Mouse (Mus musculus): ENCODE results near the gene Pgrmc1. TPM values are rescaled to one million over a fixed set of nuclear protein-coding genes. Genes with fewer than 3 reads are reported as not detected.
A peak's percentile ranks its signal among the peaks of the same experiment; 100 is the strongest.
"Not testable (repeated sequence)": the region's sequence is repeated elsewhere in the genome, so short reads cannot be mapped to it uniquely, and the experiment has no call there.

Gene Pgrmc1
- polyA plus RNA-seq (2012; rRNA removed) = 335 and 340 TPM in 2 replicates

DNA sequence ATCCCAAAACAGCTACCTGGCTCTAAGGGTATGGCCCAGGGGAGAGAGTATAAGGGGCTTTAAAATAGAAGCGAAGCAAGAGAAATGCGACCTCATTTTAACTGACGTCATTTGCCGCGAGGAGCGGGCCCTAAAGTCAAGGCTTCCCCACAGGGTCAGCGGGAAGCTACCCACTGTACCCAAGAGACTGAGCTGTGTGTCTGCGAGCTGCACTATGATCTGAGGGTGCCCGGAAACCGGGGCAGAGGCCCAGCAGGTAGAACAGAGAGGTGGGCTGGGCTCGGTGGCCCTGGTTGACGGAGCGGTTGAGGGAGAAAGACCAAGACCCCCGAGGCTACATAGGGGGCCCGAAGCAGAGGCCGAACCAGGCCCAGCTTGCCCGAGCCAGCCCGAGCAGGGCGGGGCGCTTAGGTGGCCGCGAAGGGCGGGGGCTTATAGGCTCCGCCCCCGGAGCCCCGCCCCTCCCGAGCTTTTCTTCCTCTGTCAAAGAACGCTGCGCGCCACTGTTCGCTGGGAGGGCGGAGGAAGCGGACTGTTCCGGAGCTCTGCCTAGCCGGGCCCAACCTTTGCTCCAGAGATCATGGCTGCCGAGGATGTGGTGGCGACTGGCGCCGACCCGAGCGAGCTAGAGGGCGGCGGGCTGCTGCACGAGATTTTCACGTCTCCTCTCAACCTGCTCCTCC is at the start of gene Pgrmc1:
Pgrmc1 (plus strand) TSS at position 500 of the 683 bp plus-strand sequence.
- TF ChIP-seq POLR2A (IDR thresholded peaks at IDR 0.05; ENCODE audit: borderline replicate concordance, extremely low read depth, insufficient read depth, insufficient read length, poor library complexity, severe bottlenecking) (peak; percentile 89; the same call in 1 of the 2 replicates), CTCF (IDR thresholded peaks at IDR 0.05; ENCODE audit: borderline replicate concordance, extremely low read depth, insufficient read depth, insufficient read length) (no peak)
- DNase-seq (ENCODE audit: low read depth) = peak; percentile 92

DNA sequence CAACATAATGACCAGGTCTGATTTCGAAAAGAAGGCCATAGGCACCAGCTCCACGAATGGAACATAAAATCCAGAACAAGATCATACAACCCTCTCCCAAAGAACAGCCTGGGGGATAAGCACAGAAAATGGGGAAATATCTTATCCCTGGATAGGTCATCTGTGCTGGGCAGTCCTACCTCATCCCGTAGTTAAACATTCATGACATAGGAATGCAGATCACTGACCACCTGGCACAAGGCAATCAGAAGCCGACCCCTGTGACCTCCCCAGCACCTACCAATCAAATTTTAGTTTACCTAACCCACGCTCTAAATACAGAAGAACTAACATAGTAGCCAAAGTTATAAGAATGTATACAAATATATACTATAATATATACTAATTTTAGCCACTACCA is 49.2 kb upstream of the Pgrmc1 start:
- no peak for TF ChIP-seq POLR2A (IDR thresholded peaks at IDR 0.05; ENCODE audit: borderline replicate concordance, extremely low read depth, insufficient read depth, insufficient read length, poor library complexity, severe bottlenecking)
- no peak for TF ChIP-seq CTCF (IDR thresholded peaks at IDR 0.05; ENCODE audit: borderline replicate concordance, extremely low read depth, insufficient read depth, insufficient read length)
- no peak for DNase-seq (ENCODE audit: low read depth)

DNA sequence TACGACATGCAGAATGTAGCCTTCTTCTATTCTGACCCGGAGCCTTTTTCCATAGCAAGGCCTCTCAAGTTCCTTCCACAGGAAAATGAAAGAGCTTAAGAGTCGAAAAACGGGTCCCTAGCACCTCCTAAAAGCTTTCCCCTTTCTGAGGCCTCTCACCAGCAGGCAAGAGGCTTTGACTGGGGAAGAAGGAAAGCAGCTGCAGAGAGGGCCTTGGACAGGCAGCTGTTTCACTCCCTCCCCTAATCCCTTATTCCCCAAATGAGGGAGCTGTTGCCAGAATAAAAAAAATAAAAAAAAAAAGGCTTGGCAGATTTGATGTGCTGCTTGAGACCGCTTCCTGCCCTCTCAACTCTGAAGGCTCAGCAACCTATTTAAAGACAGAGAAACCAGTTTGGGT is 47.1 kb upstream of the Pgrmc1 start:
- TF ChIP-seq POLR2A (IDR thresholded peaks at IDR 0.05; ENCODE audit: borderline replicate concordance, extremely low read depth, insufficient read depth, insufficient read length, poor library complexity, severe bottlenecking) = no peak
- no peak for TF ChIP-seq CTCF (IDR thresholded peaks at IDR 0.05; ENCODE audit: borderline replicate concordance, extremely low read depth, insufficient read depth, insufficient read length)
- DNase-seq (ENCODE audit: low read depth) = peak; percentile 83

GRCm38 (mm10) chrX:36551351-36551750 is 46.7 kb upstream of the Pgrmc1 start:
- TF ChIP-seq POLR2A (IDR thresholded peaks at IDR 0.05; ENCODE audit: borderline replicate concordance, extremely low read depth, insufficient read depth, insufficient read length, poor library complexity, severe bottlenecking) (no peak), CTCF (IDR thresholded peaks at IDR 0.05; ENCODE audit: borderline replicate concordance, extremely low read depth, insufficient read depth, insufficient read length) (no peak)
- peak; percentile 3 for DNase-seq (ENCODE audit: low read depth)

GRCm38 (mm10) chrX:36552055-36552587 is 45.9 kb upstream of the Pgrmc1 start:
- peak; percentile 84 for DNase-seq (ENCODE audit: low read depth)
- TF ChIP-seq POLR2A (IDR thresholded peaks at IDR 0.05; ENCODE audit: borderline replicate concordance, extremely low read depth, insufficient read depth, insufficient read length, poor library complexity, severe bottlenecking) (no peak), CTCF (IDR thresholded peaks at IDR 0.05; ENCODE audit: borderline replicate concordance, extremely low read depth, insufficient read depth, insufficient read length) (no peak)

- DNase-seq (ENCODE audit: low read depth) = no peak
- no peak for TF ChIP-seq CTCF (IDR thresholded peaks at IDR 0.05; ENCODE audit: borderline replicate concordance, extremely low read depth, insufficient read depth, insufficient read length)
- no peak for TF ChIP-seq POLR2A (IDR thresholded peaks at IDR 0.05; ENCODE audit: borderline replicate concordance, extremely low read depth, insufficient read depth, insufficient read length, poor library complexity, severe bottlenecking)
Observed at GRCm38 (mm10) chrX:36552715-36553114, 45.3 kb upstream of the Pgrmc1 start.

DNA sequence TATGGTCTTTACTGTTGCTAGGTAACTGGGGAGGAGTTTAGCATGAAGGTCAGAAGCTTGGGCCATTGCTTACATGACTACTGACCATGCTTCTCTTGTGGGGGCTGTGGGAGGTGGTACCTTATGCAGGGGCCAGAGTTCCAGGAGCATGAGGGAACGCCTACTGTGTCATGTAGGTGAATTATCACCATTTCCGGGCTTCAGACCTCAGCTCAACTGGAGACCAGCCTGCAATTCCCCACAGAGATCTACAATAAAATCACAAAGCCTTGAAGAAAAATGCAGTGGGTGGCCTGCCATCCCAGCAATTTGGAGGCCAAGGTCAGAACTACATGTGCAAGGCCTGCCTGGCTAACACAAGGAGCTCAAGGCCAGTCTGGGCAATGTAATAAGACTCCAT is 42.8 kb upstream of the Pgrmc1 start:
- not testable (repeated sequence) for DNase-seq (ENCODE audit: low read depth)

- TF ChIP-seq CTCF (IDR thresholded peaks at IDR 0.05; ENCODE audit: borderline replicate concordance, extremely low read depth, insufficient read depth, insufficient read length) (no peak), POLR2A (IDR thresholded peaks at IDR 0.05; ENCODE audit: borderline replicate concordance, extremely low read depth, insufficient read depth, insufficient read length, poor library complexity, severe bottlenecking) (no peak)
- no peak for DNase-seq (ENCODE audit: low read depth)
Observed at GRCm38 (mm10) chrX:36560170-36560569, 37.8 kb upstream of the Pgrmc1 start.

DNA sequence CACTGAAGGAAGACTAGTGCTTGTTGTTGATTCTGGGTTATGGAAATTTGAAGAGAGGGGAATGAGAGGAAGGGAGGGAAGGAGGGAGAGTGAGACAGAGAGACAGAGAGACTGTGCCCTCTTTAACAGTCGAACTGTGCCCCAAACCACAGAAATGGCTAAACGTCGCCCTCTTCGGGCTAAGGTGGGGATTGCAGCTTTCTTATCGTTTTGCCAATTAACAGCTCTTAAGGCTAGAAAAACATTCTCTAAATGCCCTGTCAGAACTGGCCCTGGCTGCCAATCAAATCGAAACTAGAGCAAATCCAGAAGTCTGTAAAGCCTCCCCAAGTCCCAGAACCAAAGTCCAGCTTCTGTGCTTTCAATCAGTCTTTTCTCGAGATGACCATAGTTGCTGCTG is 36.4 kb upstream of the Pgrmc1 start:
- TF ChIP-seq CTCF (IDR thresholded peaks at IDR 0.05; ENCODE audit: borderline replicate concordance, extremely low read depth, insufficient read depth, insufficient read length) (peak; percentile 74), POLR2A (IDR thresholded peaks at IDR 0.05; ENCODE audit: borderline replicate concordance, extremely low read depth, insufficient read depth, insufficient read length, poor library complexity, severe bottlenecking) (no peak)
- peak; percentile 63 for DNase-seq (ENCODE audit: low read depth)

- TF ChIP-seq CTCF (IDR thresholded peaks at IDR 0.05; ENCODE audit: borderline replicate concordance, extremely low read depth, insufficient read depth, insufficient read length) = no peak
- TF ChIP-seq POLR2A (IDR thresholded peaks at IDR 0.05; ENCODE audit: borderline replicate concordance, extremely low read depth, insufficient read depth, insufficient read length, poor library complexity, severe bottlenecking) = no peak
- DNase-seq (ENCODE audit: low read depth) = no peak
Observed at GRCm38 (mm10) chrX:36562079-36562478, 35.9 kb upstream of the Pgrmc1 start.

GRCm38 (mm10) chrX:36586629-36587303 is 11.2 kb upstream of the Pgrmc1 start:
- peak; percentile 15 for DNase-seq (ENCODE audit: low read depth)
- no peak for TF ChIP-seq CTCF (IDR thresholded peaks at IDR 0.05; ENCODE audit: borderline replicate concordance, extremely low read depth, insufficient read depth, insufficient read length)
- no peak for TF ChIP-seq POLR2A (IDR thresholded peaks at IDR 0.05; ENCODE audit: borderline replicate concordance, extremely low read depth, insufficient read depth, insufficient read length, poor library complexity, severe bottlenecking)

All from brain, embryonic 14.5 days (tissue).